Mouse (Mus musculus) ES-E14 (cell line): ENCODE data around the gene Tmem132c. TPM values are rescaled to one million over a fixed set of nuclear protein-coding genes. Genes with fewer than 3 reads are reported as not detected.

Experiments used
- DNase-seq: peaks from one replicate; pipeline ENCODE4 v3.0.0-alpha.2; 2013; ENCODE audit warnings: low read depth, low spot score
- H3K27ac ChIP-seq: 2 replicates; pipeline ENCODE4 v1.5.1; 2012; ENCODE audit warnings: low read depth, mild to moderate bottlenecking, low read length, moderate library complexity, mixed read lengths; ENCODE audit not compliant: poor library complexity, insufficient read depth, severe bottlenecking
- H3K36me3 ChIP-seq: 2 replicates; pipeline ENCODE4 v1.6.1; 2012; ENCODE audit warnings: mild to moderate bottlenecking, low read length, moderate library complexity, mixed read lengths; ENCODE audit not compliant: control insufficient read depth, poor library complexity, insufficient read depth, severe bottlenecking
- H3K4me1 ChIP-seq, 2 experiments: fragments of 150-350 bp in 1 of 2; sonication (generic) in 1 of 2; 2 replicates each; pipeline ENCODE4 v1.6.1; 2012; ENCODE audit warnings: low read length in 2 of 2, mild to moderate bottlenecking in 1 of 2, mixed read lengths in 1 of 2; ENCODE audit not compliant: control insufficient read depth in 2 of 2, insufficient read depth in 2 of 2, poor library complexity in 1 of 2
- H3K4me3 ChIP-seq, 2 experiments: fragments of 150-350 bp in 1 of 2; sonication (generic) in 1 of 2; 2 replicates each; pipeline ENCODE4 v1.5.1; 2012; ENCODE audit warnings: low read length in 2 of 2, low read depth in 1 of 2, mild to moderate bottlenecking in 1 of 2, mixed read lengths in 1 of 2; ENCODE audit not compliant: insufficient read depth in 1 of 2, poor library complexity in 1 of 2, severe bottlenecking in 1 of 2
- H3K9ac ChIP-seq: 2 replicates; pipeline ENCODE4 v1.6.1; 2012; ENCODE audit warnings: low read depth, mild to moderate bottlenecking, low read length, mixed read lengths; ENCODE audit not compliant: poor library complexity, insufficient read depth, severe bottlenecking
- H3K9me3 ChIP-seq: fragments of 150-350 bp; sonication (generic); 2 replicates; pipeline ENCODE4 v1.6.1; 2012; ENCODE audit warnings: low read depth, mild to moderate bottlenecking, low read length; ENCODE audit not compliant: control insufficient read depth, insufficient read depth
- CHD2 ChIP-seq: IDR thresholded peaks from 2 replicates; pipeline ENCODE4 v1.6.1; 2014; ENCODE audit warnings: mild to moderate bottlenecking, low read depth, low read length, inconsistent platforms
- HCFC1 ChIP-seq: IDR thresholded peaks from 2 replicates; pipeline ENCODE4 v1.6.1; 2012; ENCODE audit warnings: low read length, inconsistent platforms, borderline replicate concordance; ENCODE audit not compliant: insufficient read depth
- MAFK ChIP-seq: IDR thresholded peaks from 2 replicates; pipeline ENCODE4 v1.6.1; 2014; ENCODE audit warnings: mild to moderate bottlenecking, low read depth, low read length, inconsistent platforms; ENCODE audit not compliant: insufficient read depth
- ZC3H11A ChIP-seq: IDR thresholded peaks from 2 replicates; pipeline ENCODE4 v1.6.1; 2012; ENCODE audit warnings: low read depth, mild to moderate bottlenecking, inconsistent platforms, low read length, borderline replicate concordance
- ZNF384 ChIP-seq: IDR thresholded peaks from 2 replicates; pipeline ENCODE4 v1.6.1; 2012; ENCODE audit warnings: low read depth, low read length, inconsistent platforms
- in situ Hi-C, 2 experiments: fragments of 600-800 bp; cut with MboI; formaldehyde crosslinking; loops; one replicate each; pipeline ENCODE4 v1.15.1; 2025; ENCODE audit warnings: low sequenced_read_pairs in 2 of 2, inconsistent platforms in 1 of 2; ENCODE audit not compliant: unreplicated experiment in 2 of 2
- total RNA-seq: library from RNA; depleted of rRNA; stranded (reverse); fragments of 300-350 nt; gene quantifications from 2 replicates; pipeline ENCODE4 v1.2.3, GENCODE M21; 2012

The Tmem132c gene
- total RNA-seq, 1 experiment = 0.71 TPM

GRCm38 (mm10) chr5:127406014-127406655, 164.5 kb downstream of the Tmem132c start:
- in situ Hi-C loops = no loop called here
- H3K4me3 ChIP-seq = no peak overlapping the region
- TF ChIP-seq ZC3H11A (no peak), CHD2 (no peak), ZNF384 (no peak), MAFK (no peak), HCFC1 (no peak)
- no peak for DNase-seq
- no peak overlapping the region for H3K27ac ChIP-seq
- H3K9ac ChIP-seq = no peak overlapping the region
- no peaks in the 10 kb centered on the region for H3K36me3 ChIP-seq
- peaks cover 0 to 2% of the 10 kb centered on the region in 2 experiments; a peak in 1 of 4 replicates for H3K4me1 ChIP-seq
- no peaks in the 10 kb centered on the region for H3K9me3 ChIP-seq

GRCm38 (mm10) chr5:127416536-127416935, 174.9 kb downstream of the Tmem132c start:
- Histone ChIP-seq H3K36me3 (no peaks in the 10 kb centered on the region), H3K9ac (no peak overlapping the region), H3K4me1 (no peaks in the 10 kb centered on the region), H3K9me3 (no peaks in the 10 kb centered on the region), H3K4me3 (no peak overlapping the region), H3K27ac (no peak overlapping the region)
- TF ChIP-seq HCFC1 (no peak), MAFK (no peak), ZNF384 (no peak), ZC3H11A (no peak), CHD2 (no peak)
- in situ Hi-C loops = no loop called here
- no peak for DNase-seq

GRCm38 (mm10) chr5:127423936-127424335, 182.3 kb downstream of the Tmem132c start:
- Histone ChIP-seq H3K36me3 (no peaks in the 10 kb centered on the region), H3K27ac (no peak overlapping the region), H3K9ac (no peak overlapping the region), H3K4me3 (no peak overlapping the region), H3K9me3 (no peaks in the 10 kb centered on the region), H3K4me1 (no peaks in the 10 kb centered on the region)
- no peak for DNase-seq
- in situ Hi-C loops = no loop called here
- TF ChIP-seq ZNF384 (no peak), ZC3H11A (no peak), MAFK (no peak), HCFC1 (no peak), CHD2 (no peak)

- in situ Hi-C loops = no loop called here
- H3K9me3 ChIP-seq = no peaks in the 10 kb centered on the region
These were observed 187.5 kb downstream of the Tmem132c start for GRCm38 (mm10) chr5:127429124-127429523.

DNA sequence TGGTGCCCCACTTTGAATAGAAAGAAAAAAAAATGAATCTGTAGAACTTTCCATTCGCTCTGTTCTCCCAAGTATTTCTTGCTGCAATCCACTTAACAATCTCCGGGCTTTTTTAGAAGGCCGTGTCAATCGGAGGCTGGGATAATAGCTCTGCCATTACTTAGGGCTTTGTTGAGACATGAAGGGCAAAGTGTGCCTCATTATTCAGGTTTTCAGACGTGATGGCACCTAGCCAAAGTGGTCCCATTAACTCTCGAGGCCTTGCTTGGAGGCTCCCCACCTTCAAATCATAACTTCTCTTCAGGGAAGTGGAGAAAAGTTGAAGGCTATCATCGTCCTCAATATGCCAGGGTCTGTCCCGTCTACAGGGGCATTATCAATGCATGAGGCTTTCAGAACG, 190.0 kb downstream of the Tmem132c start:
- Histone ChIP-seq H3K27ac (no peak overlapping the region), H3K9me3 (no peaks in the 10 kb centered on the region), H3K9ac (no peak overlapping the region), H3K36me3 (no peaks in the 10 kb centered on the region), H3K4me1 (no peaks in the 10 kb centered on the region), H3K4me3 (no peak overlapping the region)
- in situ Hi-C loops = no loop called here
- TF ChIP-seq HCFC1 = no peak
- no peak for TF ChIP-seq MAFK
- no peak for TF ChIP-seq ZC3H11A
- TF ChIP-seq CHD2 = no peak
- TF ChIP-seq ZNF384 = no peak
- no peak for DNase-seq

More at GRCm38 (mm10) chr5:127429124-127429523, 187.5 kb downstream of the Tmem132c start:
- Histone ChIP-seq H3K36me3 (no peaks in the 10 kb centered on the region), H3K4me3 (no peak overlapping the region), H3K9ac (no peak overlapping the region), H3K27ac (no peak overlapping the region), H3K4me1 (no peaks in the 10 kb centered on the region)
- DNase-seq = no peak
- no peak for TF ChIP-seq HCFC1
- TF ChIP-seq ZC3H11A = no peak
- no peak for TF ChIP-seq ZNF384
- TF ChIP-seq CHD2 = no peak
- no peak for TF ChIP-seq MAFK
